Mouse (Mus musculus): ENCODE results near the gene 9930021J03Rik. TPM values are rescaled to one million over a fixed set of nuclear protein-coding genes. Genes with fewer than 3 reads are reported as not detected.

9930021J03Rik gene
- polyA plus RNA-seq, 1 experiment from 2014 or later, result 6.5 TPM

- no peak overlapping the region for H3K4me3 ChIP-seq
- no peak overlapping the region for H3K4me2 ChIP-seq
- no peaks in the 10 kb centered on the region for H3K36me3 ChIP-seq
- WGBS, result 85% methylated on average over 3 of the region's 3 CpGs
- no peaks in the 10 kb centered on the region for H3K9me3 ChIP-seq
- H3K27ac ChIP-seq (replicated peaks), result no peak overlapping the region
- ATAC-seq (ENCODE audit: low read depth), result no peak
- no peaks in the 10 kb centered on the region for H3K27me3 ChIP-seq
- peaks cover 5% of the 10 kb centered on the region for H3K4me1 ChIP-seq (replicated peaks)
- H3K9ac ChIP-seq, result no peak overlapping the region
Observed at GRCm38 (mm10) chr19:29797371-29797770, 8.4 kb downstream of the 9930021J03Rik start.

- Histone ChIP-seq H3K4me2 (no peak overlapping the region), H3K27ac (replicated peaks) (no peak overlapping the region), H3K9ac (no peak overlapping the region), H3K27me3 (no peaks in the 10 kb centered on the region), H3K4me3 (no peak overlapping the region), H3K36me3 (peaks cover 8% of the 10 kb centered on the region; the same call in 1 of the 2 replicates), H3K4me1 (replicated peaks) (no peaks in the 10 kb centered on the region), H3K9me3 (no peaks in the 10 kb centered on the region)
- ATAC-seq (ENCODE audit: low read depth), result no peak
Observed at GRCm38 (mm10) chr19:29787997-29788396, 17.8 kb downstream of the 9930021J03Rik start.

GRCm38 (mm10) chr19:29782914-29783313 is 22.9 kb downstream of the 9930021J03Rik start:
- Histone ChIP-seq H3K9ac (no peak overlapping the region), H3K4me3 (no peak overlapping the region), H3K36me3 (peaks cover 8% of the 10 kb centered on the region; the same call in 1 of the 2 replicates), H3K4me2 (no peak overlapping the region), H3K9me3 (no peaks in the 10 kb centered on the region), H3K4me1 (replicated peaks) (no peaks in the 10 kb centered on the region), H3K27ac (replicated peaks) (no peak overlapping the region), H3K27me3 (no peaks in the 10 kb centered on the region)
- no peak for ATAC-seq (ENCODE audit: low read depth)
- 92% methylated on average over 2 of the region's 2 CpGs for WGBS

GRCm38 (mm10) chr19:29753939-29754338 is 51.9 kb downstream of the 9930021J03Rik start:
- Histone ChIP-seq H3K4me1 (replicated peaks) (no peaks in the 10 kb centered on the region), H3K4me3 (no peak overlapping the region), H3K27ac (replicated peaks) (no peak overlapping the region), H3K4me2 (no peak overlapping the region), H3K27me3 (no peaks in the 10 kb centered on the region), H3K9ac (no peak overlapping the region), H3K9me3 (no peaks in the 10 kb centered on the region), H3K36me3 (no peaks in the 10 kb centered on the region)
- WGBS, result 85% methylated on average over 2 of the region's 2 CpGs
- ATAC-seq (ENCODE audit: low read depth), result no peak

- no peak overlapping the region for H3K4me2 ChIP-seq
- no peak overlapping the region for H3K27ac ChIP-seq (replicated peaks)
- no peak overlapping the region for H3K9ac ChIP-seq
- H3K4me3 ChIP-seq, result no peak overlapping the region
- 91% methylated on average over 3 of the region's 3 CpGs for WGBS
- no peaks in the 10 kb centered on the region for H3K4me1 ChIP-seq (replicated peaks)
- H3K36me3 ChIP-seq, result 0 out of 2 replicates have a peak, but pooled peaks cover 6% of the 10 kb centered on the region
- no peaks in the 10 kb centered on the region for H3K27me3 ChIP-seq
- ATAC-seq (ENCODE audit: low read depth), result no peak
- H3K9me3 ChIP-seq, result no peaks in the 10 kb centered on the region
Observed at GRCm38 (mm10) chr19:29750994-29751393, 54.8 kb downstream of the 9930021J03Rik start.

GRCm38 (mm10) chr19:29743531-29743930 is 62.3 kb downstream of the 9930021J03Rik start:
- 83% methylated on average over 5 of the region's 5 CpGs for WGBS

GRCm38 (mm10) chr19:29740661-29741060 is 65.1 kb downstream of the 9930021J03Rik start:
- 81% methylated on average over 1 of the region's 1 CpGs for WGBS
- H3K9me3 ChIP-seq, result no peaks in the 10 kb centered on the region
- H3K9ac ChIP-seq, result no peak overlapping the region
- no peak overlapping the region for H3K27ac ChIP-seq (replicated peaks)
- no peaks in the 10 kb centered on the region for H3K27me3 ChIP-seq
- ATAC-seq (ENCODE audit: low read depth), result no peak
- no peak overlapping the region for H3K4me3 ChIP-seq
- H3K4me2 ChIP-seq, result no peak overlapping the region
- H3K36me3 ChIP-seq, result no peaks in the 10 kb centered on the region
- H3K4me1 ChIP-seq (replicated peaks), result no peaks in the 10 kb centered on the region

More at GRCm38 (mm10) chr19:29743531-29743930, 62.3 kb downstream of the 9930021J03Rik start:
- H3K4me2 ChIP-seq, result no peak overlapping the region
- 0 out of 2 replicates have a peak, but pooled peaks cover 6% of the 10 kb centered on the region for H3K36me3 ChIP-seq
- H3K4me1 ChIP-seq (replicated peaks), result no peaks in the 10 kb centered on the region
- no peaks in the 10 kb centered on the region for H3K9me3 ChIP-seq
- no peak overlapping the region for H3K27ac ChIP-seq (replicated peaks)
- no peak for ATAC-seq (ENCODE audit: low read depth)
- H3K4me3 ChIP-seq, result no peak overlapping the region
- no peak overlapping the region for H3K9ac ChIP-seq
- H3K27me3 ChIP-seq, result no peaks in the 10 kb centered on the region

- H3K36me3 ChIP-seq, result no peaks in the 10 kb centered on the region
- WGBS, result 89% methylated on average over 2 of the region's 2 CpGs
- no peak overlapping the region for H3K9ac ChIP-seq
- no peaks in the 10 kb centered on the region for H3K9me3 ChIP-seq
- ATAC-seq (ENCODE audit: low read depth), result no peak
- no peak overlapping the region for H3K27ac ChIP-seq (replicated peaks)
- no peak overlapping the region for H3K4me3 ChIP-seq
- no peaks in the 10 kb centered on the region for H3K27me3 ChIP-seq
- H3K4me2 ChIP-seq, result no peak overlapping the region
- H3K4me1 ChIP-seq (replicated peaks), result no peaks in the 10 kb centered on the region
Observed at GRCm38 (mm10) chr19:29739608-29740007, 66.2 kb downstream of the 9930021J03Rik start.

GRCm38 (mm10) chr19:29735421-29735820 is 70.4 kb downstream of the 9930021J03Rik start:
- WGBS, result 71% methylated on average over 3 of the region's 3 CpGs
- no peak overlapping the region for H3K4me2 ChIP-seq
- no peaks in the 10 kb centered on the region for H3K4me1 ChIP-seq (replicated peaks)
- H3K9ac ChIP-seq, result no peak overlapping the region
- H3K9me3 ChIP-seq, result no peaks in the 10 kb centered on the region
- no peak overlapping the region for H3K4me3 ChIP-seq
- no peak overlapping the region for H3K27ac ChIP-seq (replicated peaks)
- H3K36me3 ChIP-seq, result no peaks in the 10 kb centered on the region
- no peaks in the 10 kb centered on the region for H3K27me3 ChIP-seq
- ATAC-seq (ENCODE audit: low read depth), result no peak

- Histone ChIP-seq H3K4me3 (no peak overlapping the region), H3K9me3 (no peaks in the 10 kb centered on the region), H3K36me3 (peaks cover 42% of the 10 kb centered on the region), H3K27me3 (no peaks in the 10 kb centered on the region), H3K27ac (replicated peaks) (no peak overlapping the region), H3K4me1 (replicated peaks) (no peaks in the 10 kb centered on the region), H3K9ac (no peak overlapping the region), H3K4me2 (no peak overlapping the region)
- ATAC-seq (ENCODE audit: low read depth), result no peak
- 97% methylated on average over 3 of the region's 3 CpGs for WGBS
Observed at GRCm38 (mm10) chr19:29718476-29718875, 87.3 kb downstream of the 9930021J03Rik start.

GRCm38 (mm10) chr19:29717854-29718253 is 87.9 kb downstream of the 9930021J03Rik start:
- H3K9ac ChIP-seq, result no peak overlapping the region
- H3K36me3 ChIP-seq, result peaks cover 42% of the 10 kb centered on the region

GRCm38 (mm10) chr19:29713451-29713850 is 92.3 kb downstream of the 9930021J03Rik start:
- H3K9me3 ChIP-seq, result no peaks in the 10 kb centered on the region
- H3K4me3 ChIP-seq, result no peak overlapping the region
- no peaks in the 10 kb centered on the region for H3K4me1 ChIP-seq (replicated peaks)
- H3K9ac ChIP-seq, result no peak overlapping the region
- 88% methylated on average over 4 of the region's 4 CpGs for WGBS
- H3K27ac ChIP-seq (replicated peaks), result no peak overlapping the region
- H3K27me3 ChIP-seq, result no peaks in the 10 kb centered on the region
- no peak for ATAC-seq (ENCODE audit: low read depth)
- H3K4me2 ChIP-seq, result no peak overlapping the region
- H3K36me3 ChIP-seq, result peaks cover 28% of the 10 kb centered on the region

More at GRCm38 (mm10) chr19:29717854-29718253, 87.9 kb downstream of the 9930021J03Rik start:
- 94% methylated on average over 3 of the region's 3 CpGs for WGBS
- Histone ChIP-seq H3K9me3 (no peaks in the 10 kb centered on the region), H3K4me1 (replicated peaks) (no peaks in the 10 kb centered on the region), H3K27me3 (no peaks in the 10 kb centered on the region), H3K4me3 (no peak overlapping the region), H3K27ac (replicated peaks) (no peak overlapping the region), H3K4me2 (no peak overlapping the region)
- ATAC-seq (ENCODE audit: low read depth), result no peak

- no peak overlapping the region for H3K4me2 ChIP-seq
- no peaks in the 10 kb centered on the region for H3K27me3 ChIP-seq
- H3K9me3 ChIP-seq, result no peaks in the 10 kb centered on the region
- H3K4me1 ChIP-seq (replicated peaks), result no peaks in the 10 kb centered on the region
- ATAC-seq (ENCODE audit: low read depth), result no peak
- no peak overlapping the region for H3K9ac ChIP-seq
- 83% methylated on average over 3 of the region's 3 CpGs for WGBS
- no peak overlapping the region for H3K27ac ChIP-seq (replicated peaks)
- no peak overlapping the region for H3K4me3 ChIP-seq
- H3K36me3 ChIP-seq, result no peaks in the 10 kb centered on the region
Observed at GRCm38 (mm10) chr19:29709461-29709860, 96.3 kb downstream of the 9930021J03Rik start.

Measured in neural tube, embryonic 13.5 days (tissue).